12 mouse cellular contexts compared by ENCODE assay signal in the genomic region with DNA sequence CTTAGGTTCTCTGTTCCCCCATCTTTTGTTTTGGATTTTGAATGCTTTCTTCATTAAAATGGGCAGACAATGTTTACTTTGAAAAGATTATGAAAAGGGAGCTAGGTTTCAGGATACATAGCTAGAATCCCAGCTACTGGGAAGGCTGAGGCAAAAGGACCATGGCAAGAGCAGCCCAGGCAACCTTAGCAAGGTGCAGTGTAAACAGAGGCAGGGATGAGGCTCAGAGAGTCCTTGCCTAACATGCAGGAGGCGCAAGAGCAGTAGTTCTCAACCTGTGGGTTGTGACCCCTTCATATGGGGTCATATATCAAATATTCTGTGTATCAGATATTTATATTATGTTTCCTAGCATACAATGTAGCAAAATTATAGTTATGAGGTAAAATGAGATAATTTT. TPM values are rescaled to one million over a fixed set of nuclear protein-coding genes. Genes with fewer than 3 reads are reported as not detected.
A peak's percentile ranks its signal among the peaks of the same experiment; 100 is the strongest.
DNase-seq lines count a peak whose midpoint lies in the region; ATAC-seq and TF ChIP-seq lines count a peak whose summit lies in the region.
"Had no signal": no experiment of that assay in that cellular context is flagged by ENCODE, and none has a peak within 500 bp of the region (broad histone marks: within the 10 kb centered on the region; RNA-seq: fewer than 3 reads in every experiment).

No protein-coding gene starts in this region.

- no peak for TF ChIP-seq POLR2A in limb, embryonic 14.5 days (IDR thresholded peaks at IDR 0.05; ENCODE audit: borderline replicate concordance, extremely low read depth, insufficient read depth, insufficient read length)

- WGBS in neural tube, embryonic 11.5 days = 95% methylated on average over 1 of the region's 1 CpGs
- 88% methylated on average over 1 of the region's 1 CpGs for WGBS in limb, embryonic 14.5 days

- no peak overlapping the region for H3K9ac ChIP-seq in neural tube, embryonic 11.5 days (ENCODE audit: low read length)
- H3K9ac ChIP-seq in limb, embryonic 14.5 days (ENCODE audit: low read depth, low read length, severe bottlenecking) = 0 out of 2 replicates have a peak overlapping the region, but pooled peaks have one; percentile 78

- peaks cover 56% of the 10 kb centered on the region for H3K36me3 ChIP-seq in erythroblast, embryonic 14.5 days (ENCODE audit: control insufficient read depth)
- H3K36me3 ChIP-seq in neural tube, embryonic 11.5 days (ENCODE audit: control insufficient read depth, insufficient read depth, low read length) = no peaks in the 10 kb centered on the region; the same call in 1 of the 2 replicates
- H3K36me3 ChIP-seq in limb, embryonic 14.5 days (ENCODE audit: control insufficient read depth, insufficient read depth, low read length) = peaks cover 22% of the 10 kb centered on the region

- DNase-seq in neural tube, embryonic 11.5 days (ENCODE audit: low spot score) = no peak
- no peak for DNase-seq in neural tube, embryonic 10.5 days (ENCODE audit: extremely low spot score, low spot score)
- no peak for DNase-seq in limb, embryonic 14.5 days (ENCODE audit: low spot score)
- DNase-seq in frontal cortex, postnatal 25 days (ENCODE audit: low spot score in 2 of 2) = no peak
- no peak for DNase-seq in cerebellum, postnatal 10 days
- DNase-seq: cerebellum, adult 8-10 months; lung, adult 18-20 months; thymus, adult 18-20 months had no signal

- H3K4me2 ChIP-seq in neural tube, embryonic 11.5 days (ENCODE audit: low read depth) = peak overlapping the region; percentile 90; the same call in 1 of the 2 replicates
- peak overlapping the region; percentile 76 for H3K4me2 ChIP-seq in limb, embryonic 14.5 days (replicated peaks; ENCODE audit: low read depth, low read length, severe bottlenecking)

- peaks cover 53% of the 10 kb centered on the region for H3K4me1 ChIP-seq in erythroblast, embryonic 14.5 days (ENCODE audit: control insufficient read depth)
- peaks cover 19% of the 10 kb centered on the region for H3K4me1 ChIP-seq in neural tube, embryonic 11.5 days (ENCODE audit: control insufficient read depth, insufficient read depth, low read length)
- H3K4me1 ChIP-seq in limb, embryonic 14.5 days (ENCODE audit: control insufficient read depth, insufficient read depth, low read length) = peaks cover 14% of the 10 kb centered on the region

- no peak for ATAC-seq in erythroblast, adult 5-6 weeks (replicated peaks; ENCODE audit: low FRiP score, poor library complexity, severe bottlenecking)
- no peak for ATAC-seq in neural tube, embryonic 11.5 days (ENCODE audit: insufficient read depth, low FRiP score, low TSS enrichment)
- no peak for ATAC-seq in limb, embryonic 14.5 days (ENCODE audit: low FRiP score, low read depth)
- no peak for ATAC-seq in granulocyte monocyte progenitor cell, adult 5-6 weeks (replicated peaks; ENCODE audit: poor library complexity, severe bottlenecking)
- ATAC-seq: activated CD4-positive, CD25-positive, alpha-beta regulatory T cell, adult 4 months had no signal

- no peaks in the 10 kb centered on the region for H3K27me3 ChIP-seq in erythroblast, embryonic 14.5 days (ENCODE audit: control insufficient read depth)
- H3K27me3 ChIP-seq in neural tube, embryonic 11.5 days (ENCODE audit: control insufficient read depth, insufficient read depth, low read length) = no peaks in the 10 kb centered on the region
- no peaks in the 10 kb centered on the region for H3K27me3 ChIP-seq in limb, embryonic 14.5 days (ENCODE audit: control insufficient read depth, insufficient read depth, low read length)

- no peaks in the 10 kb centered on the region for H3K9me3 ChIP-seq in erythroblast, embryonic 14.5 days (ENCODE audit: control insufficient read depth, low read length)
- no peaks in the 10 kb centered on the region for H3K9me3 ChIP-seq in neural tube, embryonic 11.5 days (ENCODE audit: control insufficient read depth, low read length)
- no peaks in the 10 kb centered on the region for H3K9me3 ChIP-seq in limb, embryonic 14.5 days (ENCODE audit: control insufficient read depth, low read length)

- no peak overlapping the region for H3K27ac ChIP-seq in neural tube, embryonic 11.5 days (ENCODE audit: low read depth, low read length)
- no peak overlapping the region for H3K27ac ChIP-seq in limb, embryonic 14.5 days (replicated peaks; ENCODE audit: low read depth, low read length)

- peak overlapping the region; percentile 91 for H3K4me3 ChIP-seq in erythroblast, embryonic 14.5 days (replicated peaks)
- H3K4me3 ChIP-seq in neural tube, embryonic 11.5 days (ENCODE audit: low read depth, low read length) = no peak overlapping the region
- peak overlapping the region; percentile 83 for H3K4me3 ChIP-seq in limb, embryonic 14.5 days (replicated peaks; ENCODE audit: low read length)

RNA-seq across cellular contexts. Expression of a gene that starts 1.6 kb away (rescaled TPM):
- polyA plus RNA-seq in erythroblast, embryonic 14.5 days (2012) = 0.08 and 0.16 TPM in 2 replicates
- total RNA-seq in erythroblast, adult 5-6 weeks (2015; ENCODE audit: low replicate concordance) = 6.9 and 8.8 TPM in 2 replicates
- total RNA-seq in erythroblast, adult 5-6 weeks (2017; ENCODE audit: low replicate concordance) = 9.5 TPM in 2 replicates
- 36.7 and 40.3 TPM in 2 replicates for polyA plus RNA-seq in neural tube, embryonic 11.5 days (2014; fragmentation: Nextera tagmentation; extraction: Ambion mirVana)
- polyA plus RNA-seq in limb, embryonic 14.5 days (2012; rRNA removed) = 13.4 and 19.1 TPM in 2 replicates
- polyA plus RNA-seq in limb, embryonic 14.5 days (2014; fragmentation: Nextera tagmentation; extraction: Ambion mirVana) = 31.3 and 32.3 TPM in 2 replicates
- total RNA-seq in granulocyte monocyte progenitor cell, adult 5-6 weeks (2014; fragmentation: Nextera tagmentation) = 21.5 and 27.7 TPM in 2 replicates
- 20.7 and 29.3 TPM in 2 replicates for total RNA-seq in granulocyte monocyte progenitor cell, adult 5-6 weeks (2017)

RNA-seq across cellular contexts. Expression of a gene that starts 1.7 kb away (rescaled TPM):
- polyA plus RNA-seq in erythroblast, embryonic 14.5 days (2012) = 1.3 and 2.6 TPM in 2 replicates
- 170 and 241 TPM in 2 replicates for total RNA-seq in erythroblast, adult 5-6 weeks (2015; ENCODE audit: low replicate concordance)
- 162 and 218 TPM in 2 replicates for total RNA-seq in erythroblast, adult 5-6 weeks (2017; ENCODE audit: low replicate concordance)
- polyA plus RNA-seq in neural tube, embryonic 11.5 days (2014; fragmentation: Nextera tagmentation; extraction: Ambion mirVana) = 93.5 and 103 TPM in 2 replicates
- 39.9 and 49.5 TPM in 2 replicates for polyA plus RNA-seq in limb, embryonic 14.5 days (2012; rRNA removed)
- polyA plus RNA-seq in limb, embryonic 14.5 days (2014; fragmentation: Nextera tagmentation; extraction: Ambion mirVana) = 98.3 and 102 TPM in 2 replicates
- 61.1 and 83.8 TPM in 2 replicates for total RNA-seq in granulocyte monocyte progenitor cell, adult 5-6 weeks (2014; fragmentation: Nextera tagmentation)
- 79.1 and 105 TPM in 2 replicates for total RNA-seq in granulocyte monocyte progenitor cell, adult 5-6 weeks (2017)

Comparison
In these comparisons a context has a peak if more than half of its experiments do, and no peak if none do; other contexts are left out.
1. RNA of a gene that starts 1.6 kb away (polyA plus RNA-seq): 36.7 to 40.3 TPM in neural tube, embryonic 11.5 days and 13.4 to 32.3 TPM in limb, embryonic 14.5 days; 0.08 to 0.16 TPM in erythroblast, embryonic 14.5 days; every median in the first group is over 10 times any median in the second.
2. RNA of a gene that starts 1.7 kb away (polyA plus RNA-seq): 93.5 to 103 TPM in neural tube, embryonic 11.5 days and 39.9 to 102 TPM in limb, embryonic 14.5 days; 1.3 to 2.6 TPM in erythroblast, embryonic 14.5 days; every median in the first group is over 10 times any median in the second.